Mouse (Mus musculus) midbrain, embryonic 11.5 days (tissue): ENCODE data around the gene Vamp2. TPM values are rescaled to one million over a fixed set of nuclear protein-coding genes. Genes with fewer than 3 reads are reported as not detected.
A peak's percentile ranks its signal among the peaks of the same experiment; 100 is the strongest.

ENCODE experiments used
- ATAC-seq: fragments of 200-750 bp; cut with Nextera tagmentation; 2 replicates; pipeline ENCODE4 v1.8.0; 2017; ENCODE audit warnings: moderate TSS enrichment, moderate library complexity; ENCODE audit not compliant: low FRiP score
- DNase-seq: peaks from one replicate; pipeline ENCODE4 v3.0.0; 2015; ENCODE audit warnings: low spot score; ENCODE audit errors: missing footprints
- H3K27ac ChIP-seq: fragments of 300-500 bp; sonication (generic); 2 replicates; pipeline ENCODE4 v1.5.1; 2014; ENCODE audit warnings: low read depth, low read length
- H3K27me3 ChIP-seq: fragments of 300-500 bp; sonication (generic); 2 replicates; pipeline ENCODE4 v1.6.1; 2014; ENCODE audit warnings: mild to moderate bottlenecking, low read length, moderate library complexity, mixed read lengths; ENCODE audit not compliant: control insufficient read depth, insufficient read depth
- H3K36me3 ChIP-seq: fragments of 300-500 bp; sonication (generic); 2 replicates; pipeline ENCODE4 v1.6.1; 2014; ENCODE audit warnings: mild to moderate bottlenecking, low read length, moderate library complexity, mixed read lengths; ENCODE audit not compliant: control insufficient read depth, insufficient read depth
- H3K4me1 ChIP-seq: fragments of 300-500 bp; sonication (generic); 2 replicates; pipeline ENCODE4 v1.6.1; 2014; ENCODE audit warnings: low read length; ENCODE audit not compliant: control insufficient read depth, insufficient read depth
- H3K4me2 ChIP-seq: fragments of 300-500 bp; sonication (generic); 2 replicates; pipeline ENCODE4 v1.6.1; 2014; ENCODE audit warnings: mild to moderate bottlenecking, moderate library complexity
- H3K4me3 ChIP-seq: fragments of 300-500 bp; sonication (generic); 2 replicates; pipeline ENCODE4 v1.5.1; 2014; ENCODE audit warnings: low read depth, low read length
- H3K9ac ChIP-seq: fragments of 300-500 bp; sonication (generic); 2 replicates; pipeline ENCODE4 v1.6.1; 2014; ENCODE audit warnings: low read length
- H3K9me3 ChIP-seq: fragments of 300-500 bp; sonication (generic); 2 replicates; pipeline ENCODE4 v1.6.1; 2016; ENCODE audit warnings: low read length; ENCODE audit not compliant: control insufficient read depth
- WGBS: fragments of 180-500 bp; shearing (Covaris S2); extraction: QIAGEN DNeasy Blood & Tissue Kit; methylation state at CpG from one replicate; pipeline ENCODE4 v1.1.7; 2014; 5-methylcytosine and 5-hydroxymethylcytosine counted together
- polyA plus RNA-seq: library from polyadenylated mRNA; unstranded; fragments of >200 nt; fragmentation: Nextera tagmentation; extraction: Ambion mirVana; gene quantifications from 2 replicates; pipeline ENCODE4 v1.2.1, GENCODE M21; 2014

Gene Vamp2
- polyA plus RNA-seq, 1 experiment from 2014 or later = 72.4 TPM

DNA sequence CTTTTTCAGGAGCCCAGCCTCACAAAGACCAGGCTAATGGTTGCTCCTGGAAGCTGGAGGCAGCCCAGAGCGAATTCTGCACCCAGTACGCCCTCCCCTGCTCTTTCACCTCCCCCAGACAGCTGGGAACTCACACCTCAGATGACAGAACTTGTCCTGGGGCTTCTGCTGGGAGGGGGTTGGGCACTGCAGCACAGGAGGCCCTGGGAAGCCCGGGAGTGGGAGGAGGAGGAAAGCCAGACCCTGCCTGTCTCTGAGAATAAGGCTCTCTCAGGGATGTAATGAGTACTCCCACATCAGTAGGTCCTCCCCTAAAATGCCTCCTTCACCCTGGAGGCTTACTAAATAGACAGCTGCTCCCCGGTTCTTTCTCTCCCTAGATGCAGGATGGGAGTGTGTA, 1.2 kb upstream of the Vamp2 start:
- peaks cover 13% of the 10 kb centered on the region for H3K4me1 ChIP-seq
- no peaks in the 10 kb centered on the region for H3K9me3 ChIP-seq
- no peak overlapping the region for H3K4me2 ChIP-seq
- no peak overlapping the region for H3K4me3 ChIP-seq
- WGBS = 42% methylated on average over 4 of the region's 4 CpGs
- H3K36me3 ChIP-seq = no peaks in the 10 kb centered on the region; the same call in 1 of the 2 replicates
- no peak for DNase-seq
- no peaks in the 10 kb centered on the region for H3K27me3 ChIP-seq
- ATAC-seq = no peak
- H3K27ac ChIP-seq = no peak overlapping the region
- no peak overlapping the region for H3K9ac ChIP-seq

DNA sequence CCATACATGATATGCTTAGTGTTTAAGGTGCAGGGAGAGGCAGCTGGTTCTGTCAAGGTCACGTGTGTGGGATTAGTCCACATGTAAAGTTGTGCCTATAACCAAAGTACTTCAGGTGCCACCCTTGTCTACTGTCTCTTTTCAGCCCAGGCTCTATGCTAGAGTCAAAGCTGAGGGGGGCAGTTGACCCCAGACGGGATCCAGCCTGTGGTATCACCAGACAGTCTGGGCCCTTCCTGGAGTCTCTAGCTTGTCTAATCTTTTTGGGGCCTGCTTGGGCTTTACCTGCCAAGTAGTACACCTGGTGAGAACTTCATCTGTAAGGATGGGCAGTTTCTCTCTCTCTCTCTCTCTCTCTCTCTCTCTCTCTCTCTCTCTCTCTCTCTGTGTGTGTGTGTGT, 693 bp upstream of the Vamp2 start:
- H3K27ac ChIP-seq = no peak overlapping the region
- WGBS = 61% methylated on average over 2 of the region's 2 CpGs
- no peaks in the 10 kb centered on the region for H3K9me3 ChIP-seq
- no peak overlapping the region for H3K4me2 ChIP-seq
- H3K4me1 ChIP-seq = peaks cover 13% of the 10 kb centered on the region
- no peaks in the 10 kb centered on the region for H3K27me3 ChIP-seq
- no peak for ATAC-seq
- H3K9ac ChIP-seq = 0 out of 2 replicates have a peak overlapping the region, but pooled peaks have one; percentile 93
- H3K36me3 ChIP-seq = no peaks in the 10 kb centered on the region; the same call in 1 of the 2 replicates
- no peak for DNase-seq
- H3K4me3 ChIP-seq = no peak overlapping the region

DNA sequence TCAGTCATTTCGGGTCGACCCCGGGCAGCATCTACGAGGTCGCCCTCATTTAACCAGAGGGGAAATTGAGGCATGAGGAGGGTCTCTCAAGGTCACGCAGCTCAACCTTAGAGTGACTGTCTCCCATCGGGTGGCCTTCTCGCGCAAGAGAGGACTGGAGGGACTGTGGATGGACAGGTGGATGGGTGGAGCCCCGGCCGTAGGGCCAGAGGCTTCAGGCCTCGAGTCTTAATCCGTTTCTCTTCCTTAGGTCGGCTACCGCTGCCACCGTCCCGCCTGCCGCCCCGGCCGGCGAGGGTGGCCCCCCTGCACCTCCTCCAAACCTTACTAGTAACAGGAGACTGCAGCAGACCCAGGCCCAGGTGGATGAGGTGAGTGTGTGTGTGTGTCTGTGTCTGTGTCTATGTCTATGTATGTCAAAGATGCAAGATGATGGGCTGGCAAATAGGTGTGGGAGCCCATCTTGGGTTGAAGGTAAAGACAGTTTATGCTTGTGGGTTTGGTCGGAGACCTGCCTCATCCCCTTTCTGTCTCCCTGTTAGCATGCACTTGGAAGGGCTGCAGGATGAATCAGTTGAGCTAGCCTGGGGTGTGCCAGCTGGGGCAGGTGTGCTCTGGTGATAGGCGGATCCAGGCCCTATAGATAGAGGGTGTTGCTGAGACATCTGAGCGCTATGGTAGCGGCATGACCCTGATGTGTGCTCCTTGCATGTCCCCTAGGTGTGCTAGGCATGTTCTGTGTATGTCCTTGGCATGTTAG, 746 bp downstream of the Vamp2 start:
- peak overlapping the region; percentile 93 for H3K9ac ChIP-seq
- H3K27ac ChIP-seq = peak overlapping the region; percentile 75
- ATAC-seq (no peak), DNase-seq (peak; percentile 90)
- peak overlapping the region; percentile 98 for H3K4me3 ChIP-seq
- no peaks in the 10 kb centered on the region; the same call in 1 of the 2 replicates for H3K36me3 ChIP-seq
- H3K27me3 ChIP-seq = no peaks in the 10 kb centered on the region
- H3K4me2 ChIP-seq = peak overlapping the region; percentile 91
- 12% methylated on average over 25 of the region's 25 CpGs for WGBS
- H3K9me3 ChIP-seq = no peaks in the 10 kb centered on the region
- peaks cover 13% of the 10 kb centered on the region for H3K4me1 ChIP-seq

DNA sequence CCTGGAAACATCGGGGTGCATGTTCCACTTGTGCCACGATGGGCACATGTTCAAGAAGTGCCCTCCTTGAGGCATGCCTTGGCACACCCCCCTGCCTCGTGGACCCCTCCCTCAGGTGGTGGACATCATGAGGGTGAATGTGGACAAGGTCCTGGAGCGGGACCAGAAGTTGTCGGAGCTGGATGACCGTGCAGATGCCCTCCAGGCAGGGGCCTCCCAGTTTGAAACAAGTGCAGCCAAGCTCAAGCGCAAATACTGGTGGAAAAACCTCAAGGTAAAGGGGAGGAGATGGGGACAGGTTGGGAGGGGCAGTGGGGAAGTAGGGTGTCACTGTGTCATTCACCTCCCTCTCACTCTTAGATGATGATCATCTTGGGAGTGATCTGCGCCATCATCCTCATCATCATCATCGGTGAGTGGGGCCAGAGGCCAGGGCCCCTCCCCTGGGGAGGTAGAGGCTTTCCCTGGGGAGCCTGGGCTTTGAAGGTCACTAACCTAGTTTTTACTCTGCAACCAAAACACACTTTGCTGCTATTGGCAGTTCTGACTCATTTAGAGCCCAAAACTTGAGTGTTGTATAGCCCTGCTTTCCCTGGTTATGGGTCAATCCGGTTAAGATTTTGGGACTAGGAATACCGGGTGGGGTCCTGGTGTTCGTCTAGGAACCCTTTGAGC, 1.5 kb downstream of the Vamp2 start:
- ATAC-seq (no peak), DNase-seq (no peak)
- Histone ChIP-seq H3K4me2 (peak overlapping the region; percentile 91), H3K27ac (no peak overlapping the region), H3K9ac (peak overlapping the region; percentile 93), H3K4me3 (peak overlapping the region; percentile 98), H3K36me3 (no peaks in the 10 kb centered on the region; the same call in 1 of the 2 replicates), H3K27me3 (no peaks in the 10 kb centered on the region), H3K9me3 (no peaks in the 10 kb centered on the region), H3K4me1 (peaks cover 15% of the 10 kb centered on the region)
- WGBS = 90% methylated on average over 12 of the region's 12 CpGs

DNA sequence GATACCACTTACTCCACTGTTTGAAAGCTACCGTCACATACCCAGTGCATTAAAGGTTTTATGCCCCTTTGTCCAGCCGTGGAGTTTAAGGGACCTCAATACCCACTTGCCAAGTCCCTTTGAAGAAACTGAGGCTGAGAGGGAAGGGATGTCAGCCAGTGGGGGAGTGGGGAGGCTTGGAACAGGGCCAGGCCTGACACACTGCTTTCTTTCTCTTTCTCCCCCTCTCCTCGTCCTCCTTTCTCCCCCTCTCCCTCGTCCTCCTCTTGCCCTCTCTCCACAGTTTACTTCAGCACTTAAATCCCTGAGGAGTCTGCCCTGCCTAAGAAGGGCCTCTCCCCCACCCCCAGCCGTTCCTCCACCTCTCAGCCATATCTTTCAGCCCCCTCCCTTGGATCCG, 2.1 kb downstream of the Vamp2 start:
- DNase-seq (peak; percentile 81), ATAC-seq (no peak)
- Histone ChIP-seq H3K9ac (no peak overlapping the region; the same call in 1 of the 2 replicates), H3K36me3 (no peaks in the 10 kb centered on the region; the same call in 1 of the 2 replicates), H3K9me3 (no peaks in the 10 kb centered on the region), H3K27me3 (no peaks in the 10 kb centered on the region), H3K27ac (no peak overlapping the region; the same call in 1 of the 2 replicates), H3K4me3 (no peak overlapping the region), H3K4me2 (no peak overlapping the region), H3K4me1 (peaks cover 16% of the 10 kb centered on the region)
- 72% methylated on average over 6 of the region's 6 CpGs for WGBS

DNA sequence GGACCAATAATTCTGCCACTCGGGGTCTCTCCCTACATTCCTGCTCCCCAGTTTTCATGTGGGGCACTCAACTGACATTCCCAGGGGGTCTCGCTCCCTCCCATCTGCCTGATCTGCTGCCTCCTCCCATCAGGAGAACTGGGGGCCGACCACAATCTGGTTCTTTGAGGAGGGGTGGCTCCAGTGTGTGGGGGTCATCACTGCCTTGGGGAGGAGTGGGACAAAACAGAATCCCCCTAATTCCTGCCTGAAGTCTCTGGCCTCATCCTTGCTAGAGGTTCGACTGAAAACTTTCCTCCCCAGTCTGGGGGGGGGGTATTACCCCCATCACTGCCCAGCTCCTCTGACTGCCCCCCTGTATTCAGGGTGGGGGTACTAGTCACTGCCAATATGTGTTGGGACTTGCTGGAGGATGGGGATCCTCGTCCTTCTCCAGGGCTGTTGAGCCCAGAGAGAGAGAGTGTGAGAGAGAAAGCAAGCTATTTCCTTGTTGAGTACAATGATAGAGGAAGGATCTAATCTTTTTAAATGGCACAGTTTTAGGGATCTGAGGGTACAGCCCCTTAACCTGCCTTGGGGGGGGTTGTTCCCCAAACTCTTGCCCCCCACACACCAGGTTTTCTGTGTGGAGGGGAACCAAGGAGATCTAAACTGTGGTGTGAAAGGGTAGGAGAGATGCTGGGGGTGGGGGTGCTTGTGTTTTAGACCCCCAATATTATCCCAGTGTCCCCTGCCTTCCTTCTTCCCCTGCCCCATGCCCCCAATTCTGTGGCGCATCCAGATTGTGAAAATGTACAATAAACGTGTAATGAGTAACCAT, 3.5 kb downstream of the Vamp2 start:
- Histone ChIP-seq H3K27ac (no peak overlapping the region), H3K36me3 (no peaks in the 10 kb centered on the region; the same call in 1 of the 2 replicates), H3K9me3 (no peaks in the 10 kb centered on the region), H3K4me3 (no peak overlapping the region), H3K4me1 (peaks cover 29% of the 10 kb centered on the region), H3K9ac (no peak overlapping the region), H3K4me2 (no peak overlapping the region), H3K27me3 (0 out of 2 replicates have a peak, but pooled peaks cover 2% of the 10 kb centered on the region)
- ATAC-seq (no peak), DNase-seq (no peak)
- WGBS = 62% methylated on average over 7 of the region's 7 CpGs

DNA sequence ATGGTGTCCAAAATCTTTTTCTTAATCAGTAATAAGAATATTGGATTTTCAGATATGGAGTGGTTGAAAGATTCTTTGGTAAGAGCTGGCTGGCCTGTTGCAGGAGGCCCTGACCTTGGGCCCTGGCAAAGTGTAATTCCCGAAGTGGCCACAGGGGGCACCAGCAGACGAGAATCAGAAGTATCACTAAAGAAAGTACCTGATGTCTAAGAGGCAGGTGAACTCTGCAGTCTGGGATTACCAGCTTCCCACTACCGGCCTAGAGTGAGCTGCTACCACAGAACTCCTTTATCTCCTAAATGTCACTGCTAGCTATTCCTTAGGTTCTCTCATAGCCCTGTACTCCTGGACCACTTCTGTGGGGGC, 4.1 kb downstream of the Vamp2 start:
- no peak overlapping the region for H3K4me2 ChIP-seq
- no peak overlapping the region for H3K4me3 ChIP-seq
- no peak overlapping the region for H3K9ac ChIP-seq
- no peaks in the 10 kb centered on the region for H3K9me3 ChIP-seq
- H3K36me3 ChIP-seq = no peaks in the 10 kb centered on the region; the same call in 1 of the 2 replicates
- H3K4me1 ChIP-seq = peaks cover 35% of the 10 kb centered on the region
- 0 out of 2 replicates have a peak, but pooled peaks cover 2% of the 10 kb centered on the region for H3K27me3 ChIP-seq
- no peak overlapping the region for H3K27ac ChIP-seq
- 8% methylated on average over 3 of the region's 3 CpGs for WGBS
- DNase-seq = peak; percentile 99
- no peak for ATAC-seq

DNA sequence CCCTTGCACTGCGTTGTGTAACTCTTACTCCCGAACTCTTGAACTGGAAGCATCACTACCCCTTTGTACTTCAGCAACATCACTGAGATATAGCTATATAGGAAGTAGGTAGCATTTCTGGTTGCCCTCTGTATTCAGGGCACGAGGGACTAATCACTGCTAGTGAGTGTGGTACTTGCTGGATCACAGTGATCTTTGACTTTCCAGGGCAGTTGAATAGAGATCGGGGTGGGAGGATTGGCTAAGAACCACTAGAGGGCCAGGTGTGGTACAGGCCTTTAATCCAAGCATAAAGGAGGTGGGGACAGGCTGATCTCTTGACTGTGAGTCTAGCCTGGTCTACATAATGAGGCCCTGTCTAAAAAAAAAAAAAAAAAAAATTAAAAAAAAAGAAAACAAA, 4.6 kb downstream of the Vamp2 start:
- Histone ChIP-seq H3K36me3 (no peaks in the 10 kb centered on the region; the same call in 1 of the 2 replicates), H3K27ac (no peak overlapping the region), H3K27me3 (0 out of 2 replicates have a peak, but pooled peaks cover 2% of the 10 kb centered on the region), H3K4me1 (peaks cover 40% of the 10 kb centered on the region), H3K9me3 (no peaks in the 10 kb centered on the region), H3K4me2 (no peak overlapping the region), H3K4me3 (no peak overlapping the region), H3K9ac (no peak overlapping the region)
- 89% methylated on average over 4 of the region's 4 CpGs for WGBS
- DNase-seq (no peak), ATAC-seq (no peak)
